Mouse (Mus musculus) thymus, adult 2 months (tissue): ENCODE results near the gene Krt15. TPM values are rescaled to one million over a fixed set of nuclear protein-coding genes. Genes with fewer than 3 reads are reported as not detected.

ENCODE experiments used
- DNase-seq: peaks from one replicate; pipeline ENCODE4 v3.0.0; 2021
- H3K27ac ChIP-seq: fragments of 200-500 bp; 2 replicates; pipeline ENCODE4 v1.5.1; 2012; ENCODE audit warnings: low read length, control low read depth; ENCODE audit not compliant: control insufficient read depth, insufficient read depth
- H3K27me3 ChIP-seq: fragments of 200-500 bp; 2 replicates; pipeline ENCODE4 v1.6.1; 2012; ENCODE audit warnings: mild to moderate bottlenecking, low read length, moderate library complexity, mixed read lengths; ENCODE audit not compliant: control insufficient read depth, insufficient read depth
- H3K36me3 ChIP-seq: fragments of 200-500 bp; 2 replicates; pipeline ENCODE4 v1.6.1; 2012; ENCODE audit warnings: mild to moderate bottlenecking, low read length, moderate library complexity; ENCODE audit not compliant: control insufficient read depth, insufficient read depth
- H3K4me1 ChIP-seq: fragments of 200-500 bp; replicated peaks from 2 replicates; pipeline ENCODE4 v1.6.1; 2012; ENCODE audit warnings: low read length; ENCODE audit not compliant: control insufficient read depth, insufficient read depth
- H3K4me3 ChIP-seq: fragments of 200-500 bp; 2 replicates; pipeline ENCODE4 v1.5.1; 2012; ENCODE audit warnings: mild to moderate bottlenecking, low read length, control low read depth, moderate library complexity; ENCODE audit not compliant: control insufficient read depth, insufficient read depth
- CTCF ChIP-seq: fragments of 200-500 bp; IDR thresholded peaks from 2 replicates; pipeline ENCODE4 v1.5.1; 2012; ENCODE audit warnings: mild to moderate bottlenecking, control low read depth, low read length, moderate library complexity, borderline replicate concordance; ENCODE audit not compliant: control insufficient read depth, poor library complexity, insufficient read depth; ENCODE audit errors: extremely low read depth
- POLR2A ChIP-seq: fragments of 200-500 bp; IDR thresholded peaks from 2 replicates; pipeline ENCODE4 v1.6.1; 2012; ENCODE audit warnings: mild to moderate bottlenecking, low read length, control low read depth, moderate library complexity; ENCODE audit not compliant: control insufficient read depth, poor library complexity, insufficient read depth; ENCODE audit errors: extremely low read depth
- WGBS: fragments of 180-500 bp; shearing (Covaris S2); methylation state at CpG from one replicate; pipeline ENCODE4 v1.1.7; 2018; 5-methylcytosine and 5-hydroxymethylcytosine counted together
- polyA plus RNA-seq: library from polyadenylated mRNA; depleted of rRNA; stranded (reverse); fragments of >200 nt; gene quantifications from 2 replicates; pipeline ENCODE4 v1.2.3, GENCODE M21; 2012

Gene Krt15
- polyA plus RNA-seq, 1 experiment = 1.1 TPM

DNA sequence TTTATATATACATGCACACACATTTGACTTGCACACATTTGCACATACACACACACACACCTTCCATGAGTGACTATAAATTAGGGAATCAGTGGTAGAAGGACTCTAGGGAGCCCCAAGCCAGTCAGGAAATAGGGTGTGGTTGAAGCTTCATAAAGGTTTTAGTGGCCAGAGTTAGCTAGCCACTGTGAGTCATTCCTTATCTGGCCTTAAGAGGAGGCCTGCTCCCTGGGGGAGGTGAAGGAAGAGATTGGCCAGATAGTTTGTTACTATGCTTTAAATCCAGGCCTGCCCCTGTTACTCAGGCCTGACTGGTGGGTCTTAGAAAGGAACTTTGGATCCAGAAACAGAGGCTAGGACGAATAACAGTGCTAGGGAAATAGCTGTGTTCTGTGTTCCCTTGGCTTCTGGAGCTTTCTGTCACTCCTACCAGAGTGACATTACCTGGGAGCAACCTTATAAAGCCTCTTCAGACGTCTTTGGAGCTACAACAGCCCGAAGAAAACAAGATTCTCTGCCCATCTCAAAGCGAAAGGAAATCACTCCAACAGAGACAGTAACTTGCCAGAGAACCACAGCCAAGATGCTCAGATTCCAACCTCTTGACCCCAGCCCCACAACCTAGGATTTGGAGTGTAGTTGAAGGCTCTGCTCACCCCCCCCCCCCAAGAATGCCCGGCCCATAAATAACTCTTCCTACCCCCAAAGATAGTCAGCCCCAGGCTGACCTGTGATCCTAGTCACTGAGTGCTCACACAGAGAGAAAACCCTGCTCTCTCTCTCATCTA is 12.0 kb upstream of the Krt15 start:
- peaks cover 2% of the 10 kb centered on the region; the same call in 1 of the 2 replicates for H3K27me3 ChIP-seq
- no peak for DNase-seq
- no peak overlapping the region for H3K27ac ChIP-seq
- no peak overlapping the region for H3K4me3 ChIP-seq
- WGBS = 71% methylated on average over 5 of the region's 5 CpGs
- H3K4me1 ChIP-seq = no peaks in the 10 kb centered on the region
- H3K36me3 ChIP-seq = no peaks in the 10 kb centered on the region
- no peak for TF ChIP-seq POLR2A
- TF ChIP-seq CTCF = no peak

- DNase-seq = no peak
- Histone ChIP-seq H3K36me3 (no peaks in the 10 kb centered on the region), H3K4me3 (no peak overlapping the region), H3K27ac (no peak overlapping the region), H3K4me1 (no peaks in the 10 kb centered on the region), H3K27me3 (peaks cover 2% of the 10 kb centered on the region; the same call in 1 of the 2 replicates)
- WGBS = 8% methylated on average over 13 of the region's 13 CpGs
- TF ChIP-seq CTCF (no peak), POLR2A (no peak)
Measured at GRCm38 (mm10) chr11:100145858-100146560, 10.3 kb upstream of the Krt15 start.

GRCm38 (mm10) chr11:100145104-100145503 is 9.4 kb upstream of the Krt15 start:
- Histone ChIP-seq H3K36me3 (no peaks in the 10 kb centered on the region), H3K4me3 (no peak overlapping the region), H3K27ac (no peak overlapping the region), H3K4me1 (no peaks in the 10 kb centered on the region), H3K27me3 (peaks cover 2% of the 10 kb centered on the region; the same call in 1 of the 2 replicates)
- DNase-seq = no peak
- 3% methylated on average over 20 of the region's 20 CpGs for WGBS
- TF ChIP-seq CTCF (no peak), POLR2A (no peak)

DNA sequence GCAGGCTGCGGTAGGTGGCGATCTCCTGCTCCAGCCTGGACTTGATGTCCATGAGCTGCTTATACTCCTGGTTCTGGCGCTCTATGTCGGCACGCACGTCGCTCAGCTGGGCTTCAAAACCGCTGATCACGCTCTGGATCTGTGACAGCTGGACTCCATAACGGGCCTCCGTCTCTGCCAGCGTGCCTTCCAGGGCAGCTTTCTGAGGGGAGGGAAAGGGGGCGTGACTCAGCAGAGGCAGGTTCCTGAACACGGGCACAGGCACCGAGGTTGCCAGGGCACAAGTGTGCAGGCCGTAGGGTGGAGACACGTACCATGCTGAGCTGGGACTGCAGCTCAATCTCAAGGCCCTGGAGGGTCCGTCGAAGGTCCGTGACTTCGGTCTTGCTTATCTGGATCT is 5.2 kb upstream of the Krt15 start:
- Histone ChIP-seq H3K36me3 (no peaks in the 10 kb centered on the region), H3K4me3 (no peak overlapping the region), H3K27ac (no peak overlapping the region), H3K27me3 (peaks cover 2% of the 10 kb centered on the region; the same call in 1 of the 2 replicates), H3K4me1 (no peaks in the 10 kb centered on the region)
- TF ChIP-seq CTCF = no peak
- WGBS = 92% methylated on average over 21 of the region's 21 CpGs
- DNase-seq = no peak

DNA sequence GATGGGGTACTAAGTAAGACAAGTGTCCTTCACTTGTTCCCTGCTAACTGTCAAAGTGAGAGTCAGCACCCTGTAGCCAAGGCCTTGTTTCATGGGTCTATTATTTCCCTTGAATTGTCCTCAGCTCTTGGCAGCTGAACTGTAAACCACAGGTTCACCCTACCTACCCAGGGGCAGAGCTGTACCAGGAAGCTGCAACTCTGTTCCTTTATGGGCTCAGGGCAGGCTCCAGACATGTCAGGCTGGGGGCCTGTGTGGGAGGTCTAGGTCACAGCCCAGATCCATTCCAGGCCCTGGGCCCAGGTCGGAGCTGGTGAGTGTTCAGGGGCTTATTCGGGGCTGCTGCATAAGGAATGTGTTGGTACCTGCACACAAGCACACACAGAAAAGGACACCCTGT is 3.7 kb upstream of the Krt15 start:
- Histone ChIP-seq H3K27ac (no peak overlapping the region), H3K36me3 (no peaks in the 10 kb centered on the region), H3K4me1 (no peaks in the 10 kb centered on the region), H3K27me3 (no peaks in the 10 kb centered on the region; the same call in 1 of the 2 replicates), H3K4me3 (no peak overlapping the region)
- TF ChIP-seq POLR2A (no peak), CTCF (no peak)
- DNase-seq = no peak
- WGBS = 79% methylated on average over 2 of the region's 2 CpGs

GRCm38 (mm10) chr11:100138809-100139208 is 3.1 kb upstream of the Krt15 start:
- Histone ChIP-seq H3K27ac (no peak overlapping the region), H3K27me3 (no peaks in the 10 kb centered on the region; the same call in 1 of the 2 replicates), H3K36me3 (no peaks in the 10 kb centered on the region), H3K4me3 (no peak overlapping the region), H3K4me1 (no peaks in the 10 kb centered on the region)
- TF ChIP-seq POLR2A (no peak), CTCF (no peak)
- WGBS = 82% methylated on average over 7 of the region's 7 CpGs
- DNase-seq = no peak
